Comparison of ENCODE assay signal across 15 mouse cellular contexts in the genomic region with DNA sequence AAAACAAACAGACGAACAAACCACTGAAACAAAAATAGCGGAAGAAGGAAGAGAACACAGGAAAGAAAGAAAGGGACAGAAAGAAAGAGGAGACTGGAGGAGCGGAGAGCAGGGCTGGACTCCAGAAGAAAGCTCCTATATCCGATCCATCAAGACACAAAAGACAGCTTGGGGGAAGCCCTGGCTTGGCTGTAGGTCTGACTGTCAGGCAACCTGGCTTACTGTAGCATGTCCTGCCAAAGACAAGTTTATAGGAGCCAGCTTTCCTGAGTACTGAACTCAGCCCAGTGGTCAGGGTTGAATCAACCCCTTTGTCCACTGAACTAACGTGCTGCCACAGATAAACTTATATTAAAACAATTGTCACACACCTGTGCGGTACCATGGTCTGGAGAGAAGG. TPM values are rescaled to one million over a fixed set of nuclear protein-coding genes. Genes with fewer than 3 reads are reported as not detected.
A peak's percentile ranks its signal among the peaks of the same experiment; 100 is the strongest.
DNase-seq lines count a peak whose midpoint lies in the region; ATAC-seq and TF ChIP-seq lines count a peak whose summit lies in the region.
"Had no signal": no experiment of that assay in that cellular context is flagged by ENCODE, and none has a peak within 500 bp of the region (broad histone marks: within the 10 kb centered on the region; RNA-seq: fewer than 3 reads in every experiment).

No protein-coding gene starts in this region.

- TF ChIP-seq POLR2A in cerebellum, adult 2 months (IDR thresholded peaks at IDR 0.05; ENCODE audit: borderline replicate concordance, insufficient read depth, low read length): no peak
- TF ChIP-seq POLR2A in myocyte (IDR thresholded peaks at IDR 0.05; ENCODE audit: insufficient read length, low read depth): no peak

- peak overlapping the region; percentile 25; the same call in 1 of the 2 replicates for H3K27ac ChIP-seq in cerebellum, adult 2 months (ENCODE audit: insufficient read depth, low read length)
- 0 out of 2 replicates have a peak overlapping the region, but pooled peaks have one; percentile 16 for H3K27ac ChIP-seq in hindbrain, postnatal 0 days
- no peak overlapping the region for H3K27ac ChIP-seq in hindbrain, embryonic 16.5 days (ENCODE audit: low read depth, low read length)
- H3K27ac ChIP-seq in stomach, postnatal 0 days (replicated peaks): peak overlapping the region; percentile 76
- H3K27ac ChIP-seq: embryonic facial prominence, embryonic 13.5 days; heart, embryonic 10.5 days; hindbrain, embryonic 12.5 days had no signal

- TF ChIP-seq EP300 in stomach, postnatal 0 days (optimal IDR thresholded peaks at IDR 0.05): no peak

- peaks cover 20% of the 10 kb centered on the region for H3K4me1 ChIP-seq in cerebellum, adult 2 months (ENCODE audit: control insufficient read depth, insufficient read depth, low read length)
- peaks cover 6% of the 10 kb centered on the region for H3K4me1 ChIP-seq in hindbrain, postnatal 0 days (ENCODE audit: insufficient read depth, low read length)
- peaks cover 10% of the 10 kb centered on the region for H3K4me1 ChIP-seq in hindbrain, embryonic 16.5 days (ENCODE audit: control insufficient read depth, insufficient read depth, low read depth, low read length)
- H3K4me1 ChIP-seq in stomach, postnatal 0 days (replicated peaks; ENCODE audit: control insufficient read depth, insufficient read depth): peaks cover 2% of the 10 kb centered on the region; the same call in 1 of the 2 replicates

- no peak overlapping the region for H3ac ChIP-seq in myocyte (ENCODE audit: control insufficient read depth, insufficient read length)

- no peak overlapping the region for H3K9ac ChIP-seq in hindbrain, postnatal 0 days (replicated peaks; ENCODE audit: low read length)
- no peak overlapping the region for H3K9ac ChIP-seq in hindbrain, embryonic 16.5 days (ENCODE audit: low read depth, low read length)
- no peak overlapping the region for H3K9ac ChIP-seq in stomach, postnatal 0 days (ENCODE audit: low read length)
- H3K9ac ChIP-seq: embryonic facial prominence, embryonic 13.5 days; hindbrain, embryonic 12.5 days had no signal

- 45% methylated on average over 6 of the region's 6 CpGs for WGBS in cerebellum, adult 2 months
- WGBS in hindbrain, postnatal 0 days: 61% methylated on average over 6 of the region's 6 CpGs
- 80% methylated on average over 6 of the region's 6 CpGs for WGBS in hindbrain, embryonic 16.5 days
- 67% methylated on average over 6 of the region's 6 CpGs for WGBS in stomach, postnatal 0 days

- no peaks in the 10 kb centered on the region for H3K9me3 ChIP-seq in hindbrain, postnatal 0 days (ENCODE audit: low read length)
- no peaks in the 10 kb centered on the region for H3K9me3 ChIP-seq in hindbrain, embryonic 16.5 days (ENCODE audit: control insufficient read depth, low read length)
- H3K9me3 ChIP-seq in stomach, postnatal 0 days (ENCODE audit: control insufficient read depth, low read length): no peaks in the 10 kb centered on the region
- H3K9me3 ChIP-seq: embryonic facial prominence, embryonic 13.5 days; heart, embryonic 10.5 days; hindbrain, embryonic 12.5 days had no signal

- H3K4me3 ChIP-seq in cerebellum, adult 2 months (replicated peaks; ENCODE audit: insufficient read depth, low read depth, low read length): no peak overlapping the region
- H3K4me3 ChIP-seq in hindbrain, postnatal 0 days (ENCODE audit: low read length): no peak overlapping the region
- H3K4me3 ChIP-seq in hindbrain, embryonic 16.5 days (ENCODE audit: low read length): no peak overlapping the region
- H3K4me3 ChIP-seq in myocyte: no peak overlapping the region
- no peak overlapping the region for H3K4me3 ChIP-seq in stomach, postnatal 0 days (ENCODE audit: low read depth, low read length)
- H3K4me3 ChIP-seq: embryonic facial prominence, embryonic 13.5 days; heart, embryonic 10.5 days; hindbrain, embryonic 12.5 days had no signal

- H3K79me2 ChIP-seq in myocyte (ENCODE audit: control insufficient read depth, insufficient read depth): no peaks in the 10 kb centered on the region

- no peaks in the 10 kb centered on the region for H3K36me3 ChIP-seq in hindbrain, postnatal 0 days (ENCODE audit: insufficient read depth, low read length)
- no peaks in the 10 kb centered on the region for H3K36me3 ChIP-seq in hindbrain, embryonic 16.5 days (ENCODE audit: control insufficient read depth, insufficient read depth, low read length)
- no peaks in the 10 kb centered on the region for H3K36me3 ChIP-seq in myocyte (ENCODE audit: control insufficient read depth, insufficient read depth)
- no peaks in the 10 kb centered on the region for H3K36me3 ChIP-seq in stomach, postnatal 0 days (ENCODE audit: control insufficient read depth, insufficient read depth, low read length)
- H3K36me3 ChIP-seq: embryonic facial prominence, embryonic 13.5 days; heart, embryonic 10.5 days; hindbrain, embryonic 12.5 days had no signal

- DNase-seq in cerebellum, adult 2 months: no peak
- DNase-seq in cerebellum, adult 11-12 months: no peak
- DNase-seq in hindbrain, postnatal 0 days (ENCODE audit: low spot score): no peak
- no peak for DNase-seq in stomach, postnatal 0 days (ENCODE audit: low spot score)
- DNase-seq in layer of hippocampus, adult 11-12 months (ENCODE audit: low spot score): no peak
- DNase-seq: gastrocnemius, postnatal 10 days had no signal

- TF ChIP-seq CTCF in cerebellum, adult 2 months (IDR thresholded peaks at IDR 0.05; ENCODE audit: borderline replicate concordance, insufficient read depth, low read depth, low read length): no peak
- TF ChIP-seq CTCF in hindbrain, postnatal 0 days (IDR thresholded peaks at IDR 0.05; ENCODE audit: low read depth): no peak
- TF ChIP-seq CTCF in stomach, postnatal 0 days (IDR thresholded peaks at IDR 0.05; ENCODE audit: low read depth): no peak

- ATAC-seq in hindbrain, postnatal 0 days: no peak
- no peak for ATAC-seq in hindbrain, embryonic 16.5 days
- ATAC-seq in stomach, postnatal 0 days (ENCODE audit: low FRiP score, low TSS enrichment): no peak
- ATAC-seq: activated CD4-positive, CD25-positive, alpha-beta regulatory T cell, adult 4 months had no signal

- H3K27me3 ChIP-seq in cerebellum, adult 2 months (ENCODE audit: control insufficient read depth, insufficient read depth, low read length): no peaks in the 10 kb centered on the region
- no peaks in the 10 kb centered on the region for H3K27me3 ChIP-seq in hindbrain, postnatal 0 days (ENCODE audit: insufficient read depth, low read length)
- no peaks in the 10 kb centered on the region for H3K27me3 ChIP-seq in hindbrain, embryonic 16.5 days (replicated peaks; ENCODE audit: control insufficient read depth, insufficient read depth, low read length)
- H3K27me3 ChIP-seq in myocyte (ENCODE audit: control insufficient read depth, insufficient read depth, insufficient read length): no peaks in the 10 kb centered on the region
- no peaks in the 10 kb centered on the region for H3K27me3 ChIP-seq in stomach, postnatal 0 days (ENCODE audit: control insufficient read depth, insufficient read depth, low read length)
- H3K27me3 ChIP-seq: embryonic facial prominence, embryonic 13.5 days; hindbrain, embryonic 12.5 days; Patski had no signal

- H3K4me2 ChIP-seq in hindbrain, postnatal 0 days (ENCODE audit: low read depth, low read length): no peak overlapping the region
- no peak overlapping the region for H3K4me2 ChIP-seq in hindbrain, embryonic 16.5 days (ENCODE audit: low read length)
- peak overlapping the region; percentile 54 for H3K4me2 ChIP-seq in myocyte (ENCODE audit: low read depth)
- H3K4me2 ChIP-seq in stomach, postnatal 0 days (replicated peaks; ENCODE audit: low read depth): no peak overlapping the region
- H3K4me2 ChIP-seq: embryonic facial prominence, embryonic 13.5 days; hindbrain, embryonic 12.5 days had no signal

TF ChIP-seq in myocyte, 11 proteins besides CTCF, POLR2A, EP300 and RAD21 (continues in another document):
- TF ChIP-seq USF1 (IDR thresholded peaks at IDR 0.05; ENCODE audit: low read depth): no peak

RNA-seq across cellular contexts. Expression of a gene that starts 9.8 kb away (rescaled TPM):
- 93.2 and 101 TPM in 2 replicates for polyA plus RNA-seq in cerebellum, adult 2 months (2012; rRNA removed)
- total RNA-seq in hindbrain, postnatal 0 days (2014; rRNA removed): 5.2 and 6.4 TPM in 2 replicates
- polyA plus RNA-seq in hindbrain, postnatal 0 days (2015; fragmentation: Nextera tagmentation; extraction: Ambion mirVana): 6.3 and 7.7 TPM in 2 replicates
- 4.2 and 4.6 TPM in 2 replicates for polyA plus RNA-seq in hindbrain, embryonic 16.5 days (2015; fragmentation: Nextera tagmentation; extraction: Ambion mirVana)
- 0.02 TPM for polyA plus RNA-seq in myocyte (2012; fragmentation: generic; extraction: Trizol)
- polyA plus RNA-seq in stomach, postnatal 0 days (2015; fragmentation: Nextera tagmentation; extraction: Ambion mirVana): 1.4 and 1.5 TPM in 2 replicates
- total RNA-seq: MEL had no signal
- polyA plus RNA-seq: activated CD4-positive, CD25-positive, alpha-beta regulatory T cell, adult 4 months; C2C12 had no signal

RNA-seq across cellular contexts. Expression of a gene that starts 23.8 kb away (rescaled TPM):
- polyA plus RNA-seq in cerebellum, adult 2 months (2012; rRNA removed): 1.6 and 2.2 TPM in 2 replicates
- total RNA-seq in hindbrain, postnatal 0 days (2014; rRNA removed): 0.68 and 1.5 TPM in 2 replicates
- 2.6 and 3.1 TPM in 2 replicates for polyA plus RNA-seq in hindbrain, postnatal 0 days (2015; fragmentation: Nextera tagmentation; extraction: Ambion mirVana)
- 1.2 and 1.8 TPM in 2 replicates for polyA plus RNA-seq in hindbrain, embryonic 16.5 days (2015; fragmentation: Nextera tagmentation; extraction: Ambion mirVana)
- polyA plus RNA-seq in myocyte (2012; fragmentation: generic; extraction: Trizol): 0.10 TPM
- polyA plus RNA-seq in stomach, postnatal 0 days (2015; fragmentation: Nextera tagmentation; extraction: Ambion mirVana): 32.4 and 33.2 TPM in 2 replicates
- polyA plus RNA-seq: C2C12, Patski had no signal

RNA-seq across cellular contexts. Expression of a gene that starts 27.5 kb away (rescaled TPM):
- 376 and 378 TPM in 2 replicates for polyA plus RNA-seq in cerebellum, adult 2 months (2012; rRNA removed)
- total RNA-seq in hindbrain, postnatal 0 days (2014; rRNA removed): 340 and 423 TPM in 2 replicates
- 697 and 742 TPM in 2 replicates for polyA plus RNA-seq in hindbrain, postnatal 0 days (2015; fragmentation: Nextera tagmentation; extraction: Ambion mirVana)
- polyA plus RNA-seq in hindbrain, embryonic 16.5 days (2015; fragmentation: Nextera tagmentation; extraction: Ambion mirVana): 431 and 501 TPM in 2 replicates
- 211 TPM for polyA plus RNA-seq in myocyte (2012; fragmentation: generic; extraction: Trizol)
- 415 and 439 TPM in 2 replicates for polyA plus RNA-seq in stomach, postnatal 0 days (2015; fragmentation: Nextera tagmentation; extraction: Ambion mirVana)

RNA-seq across cellular contexts. Expression of a gene that starts 53.5 kb away (rescaled TPM):
- 67.0 and 72.2 TPM in 2 replicates for polyA plus RNA-seq in cerebellum, adult 2 months (2012; rRNA removed)
- 28.3 and 39.5 TPM in 2 replicates for total RNA-seq in hindbrain, postnatal 0 days (2014; rRNA removed)
- 29.3 and 30.2 TPM in 2 replicates for polyA plus RNA-seq in hindbrain, postnatal 0 days (2015; fragmentation: Nextera tagmentation; extraction: Ambion mirVana)
- polyA plus RNA-seq in hindbrain, embryonic 16.5 days (2015; fragmentation: Nextera tagmentation; extraction: Ambion mirVana): 43.3 and 50.1 TPM in 2 replicates
- polyA plus RNA-seq in myocyte (2012; fragmentation: generic; extraction: Trizol): 24.9 TPM
- polyA plus RNA-seq in stomach, postnatal 0 days (2015; fragmentation: Nextera tagmentation; extraction: Ambion mirVana): 21.9 and 26.7 TPM in 2 replicates

RNA-seq across cellular contexts. Expression of a gene that starts 55.9 kb away (rescaled TPM):
- 10.1 and 11.1 TPM in 2 replicates for polyA plus RNA-seq in cerebellum, adult 2 months (2012; rRNA removed)
- 5.2 and 6.0 TPM in 2 replicates for total RNA-seq in hindbrain, postnatal 0 days (2014; rRNA removed)
- polyA plus RNA-seq in hindbrain, postnatal 0 days (2015; fragmentation: Nextera tagmentation; extraction: Ambion mirVana): 11.4 and 11.8 TPM in 2 replicates
- 13.1 and 14.5 TPM in 2 replicates for polyA plus RNA-seq in hindbrain, embryonic 16.5 days (2015; fragmentation: Nextera tagmentation; extraction: Ambion mirVana)
- 15.1 TPM for polyA plus RNA-seq in myocyte (2012; fragmentation: generic; extraction: Trizol)
- 14.6 and 15.3 TPM in 2 replicates for polyA plus RNA-seq in stomach, postnatal 0 days (2015; fragmentation: Nextera tagmentation; extraction: Ambion mirVana)

Comparison
In these comparisons a context has a peak if more than half of its experiments do, and no peak if none do; other contexts are left out.
1. RNA of a gene that starts 9.8 kb away (polyA plus RNA-seq): 93.2 to 101 TPM in cerebellum, adult 2 months; 6.3 to 7.7 TPM in hindbrain, postnatal 0 days, 4.2 to 4.6 TPM in hindbrain, embryonic 16.5 days, 1.4 to 1.5 TPM in stomach, postnatal 0 days and 0.02 TPM in myocyte (single experiment); every median in the first group is over 10 times any median in the second.